Comparison of ENCODE assay signal across 10 mouse cellular contexts in the genomic region with DNA sequence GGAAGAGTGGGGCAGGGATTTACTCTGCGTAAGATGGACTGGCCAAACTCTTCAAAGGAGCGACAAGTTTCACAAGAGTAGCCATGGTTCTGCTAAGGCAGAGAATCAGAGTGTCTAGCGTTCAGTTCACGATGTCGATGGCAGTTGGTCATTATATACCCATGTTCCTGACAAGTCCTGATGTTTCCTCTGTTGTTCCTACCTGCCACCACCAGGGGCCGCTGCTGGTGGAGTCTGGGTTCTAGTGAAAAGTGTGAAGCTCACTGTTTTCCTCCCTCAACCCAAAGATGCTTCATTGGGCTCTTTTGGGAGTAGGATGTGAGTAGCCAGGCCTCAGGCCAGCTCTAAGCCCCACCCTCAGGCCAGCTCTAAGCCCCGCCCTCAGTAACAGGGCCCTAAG. TPM values are rescaled to one million over a fixed set of nuclear protein-coding genes. Genes with fewer than 3 reads are reported as not detected.
DNase-seq lines count a peak whose midpoint lies in the region; ATAC-seq and TF ChIP-seq lines count a peak whose summit lies in the region.
"Had no signal": no experiment of that assay in that cellular context is flagged by ENCODE, and none has a peak within 500 bp of the region (broad histone marks: within the 10 kb centered on the region; RNA-seq: fewer than 3 reads in every experiment).

No protein-coding gene starts in this region.

- no peak for DNase-seq in kidney, adult 2 months
- DNase-seq in G1E (ENCODE audit: low spot score) = peak; percentile 8
- DNase-seq in embryo, embryonic 11.5 days (ENCODE audit: low read depth, low spot score) = peak; percentile 9
- peak; percentile 21 to 73 for DNase-seq in spleen, postnatal 4 days (ENCODE audit: low spot score in 2 of 2)
- no peak for DNase-seq in heart, postnatal 25 days (ENCODE audit: low spot score)
- DNase-seq in kidney, postnatal 14 days = no peak
- no peak for DNase-seq in frontal cortex, postnatal 36 days (ENCODE audit: low spot score in 2 of 2)

- TF ChIP-seq CTCF in kidney, adult 2 months (conservative IDR thresholded peaks at IDR 0.05; ENCODE audit: insufficient read depth, insufficient read length, low read depth, low read length) = peak; percentile 21; the same call in 1 of the 2 replicates
- TF ChIP-seq CTCF in G1E (IDR thresholded peaks at IDR 0.05; ENCODE audit: low read depth, low read length) = peak; percentile 66

- no peak for TF ChIP-seq POLR2A in kidney, adult 2 months (IDR thresholded peaks at IDR 0.05; ENCODE audit: low read depth, low read length)

- no peaks in the 10 kb centered on the region for H3K36me3 ChIP-seq in kidney, adult 2 months (ENCODE audit: control insufficient read depth, insufficient read depth, low read length)
- H3K36me3 ChIP-seq in kidney, embryonic 14.5 days (ENCODE audit: control insufficient read depth, insufficient read depth, low read length) = no peaks in the 10 kb centered on the region
- H3K36me3 ChIP-seq in G1E (replicated peaks) = no peaks in the 10 kb centered on the region
- H3K36me3 ChIP-seq: liver, embryonic 15.5 days had no signal

- WGBS in kidney, adult 2 months = 70% methylated on average over 7 of the region's 7 CpGs
- WGBS in kidney, embryonic 14.5 days = 68% methylated on average over 7 of the region's 7 CpGs

- intact Hi-C loops in heart, postnatal 25 days (cut with DNase I) = no loop called here

- H3K9me3 ChIP-seq in kidney, embryonic 14.5 days (ENCODE audit: control insufficient read depth, low read length) = no peaks in the 10 kb centered on the region
- no peaks in the 10 kb centered on the region for H3K9me3 ChIP-seq in G1E (replicated peaks)
- H3K9me3 ChIP-seq: liver, embryonic 15.5 days had no signal

- no peaks in the 10 kb centered on the region for H3K4me1 ChIP-seq in kidney, adult 2 months (ENCODE audit: control insufficient read depth, insufficient read depth, low read length)
- H3K4me1 ChIP-seq in kidney, embryonic 14.5 days (ENCODE audit: control insufficient read depth, insufficient read depth, low read length) = no peaks in the 10 kb centered on the region
- no peaks in the 10 kb centered on the region for H3K4me1 ChIP-seq in G1E (ENCODE audit: insufficient read depth, low read depth, low read length)
- H3K4me1 ChIP-seq: liver, embryonic 15.5 days had no signal

- no peak overlapping the region for H3K4me3 ChIP-seq in kidney, adult 2 months (ENCODE audit: insufficient read depth, low read depth, low read length)
- no peak overlapping the region for H3K4me3 ChIP-seq in kidney, embryonic 14.5 days (ENCODE audit: low read length)
- no peak overlapping the region for H3K4me3 ChIP-seq in G1E (ENCODE audit: low read depth, low read length)
- H3K4me3 ChIP-seq: liver, embryonic 15.5 days had no signal

- H3K27me3 ChIP-seq in kidney, adult 2 months (replicated peaks; ENCODE audit: control insufficient read depth, insufficient read depth, low read length) = no peaks in the 10 kb centered on the region
- H3K27me3 ChIP-seq in kidney, embryonic 14.5 days (ENCODE audit: control insufficient read depth, insufficient read depth, low read length) = no peaks in the 10 kb centered on the region
- no peaks in the 10 kb centered on the region; the same call in 1 of the 2 replicates for H3K27me3 ChIP-seq in G1E (ENCODE audit: insufficient read depth, low read length)
- H3K27me3 ChIP-seq: liver, embryonic 15.5 days had no signal

- H3K27ac ChIP-seq in kidney, adult 2 months (ENCODE audit: insufficient read depth, low read depth, low read length) = no peak overlapping the region
- H3K27ac ChIP-seq in kidney, embryonic 14.5 days (ENCODE audit: low read depth, low read length) = no peak overlapping the region
- H3K27ac ChIP-seq: liver, embryonic 15.5 days had no signal

- H3K4me2 ChIP-seq in kidney, embryonic 14.5 days (replicated peaks; ENCODE audit: low read depth, low read length) = no peak overlapping the region
- H3K4me2 ChIP-seq: liver, embryonic 15.5 days had no signal

- no peak overlapping the region for H3K9ac ChIP-seq in kidney, embryonic 14.5 days (ENCODE audit: low read depth, low read length)
- H3K9ac ChIP-seq: liver, embryonic 15.5 days had no signal

- no peak for ATAC-seq in kidney, embryonic 14.5 days (ENCODE audit: low FRiP score, low TSS enrichment)
- no peak for ATAC-seq in G1E (ENCODE audit: extremely low read depth, insufficient number of reproducible peaks, low FRiP score, poor library complexity, severe bottlenecking)

RNA-seq across cellular contexts. Expression of a gene that starts 33.3 kb away (rescaled TPM):
- polyA plus RNA-seq in kidney, adult 2 months (2012; rRNA removed) = 22.6 and 26.0 TPM in 2 replicates
- 23.0 and 56.8 TPM in 2 replicates for polyA plus RNA-seq in kidney, embryonic 14.5 days (2014; fragmentation: Nextera tagmentation; extraction: Ambion mirVana)
- total RNA-seq in G1E (2014; fragmentation: Nextera tagmentation) (0.39 TPM in 1 of 2 replicates, not detected in the other), G1E (2017) (0.60 and 0.64 TPM in 2 replicates)
- polyA plus RNA-seq in G1E (2012) = not detected in 2 replicates
- 10 to 100 TPM; 31.8 to 32.3 TPM for total RNA-seq in heart, postnatal 25 days (2021)

RNA-seq across cellular contexts. Expression of a gene that starts 43.4 kb away (rescaled TPM):
- not detected in 2 replicates for polyA plus RNA-seq in kidney, adult 2 months (2012; rRNA removed)
- polyA plus RNA-seq in kidney, embryonic 14.5 days (2014; fragmentation: Nextera tagmentation; extraction: Ambion mirVana) = not detected in 2 replicates
- total RNA-seq in G1E (2014; fragmentation: Nextera tagmentation) (not detected in 2 replicates), G1E (2017) (not detected in 2 replicates)
- not detected in 2 replicates for polyA plus RNA-seq in G1E (2012)
- total RNA-seq in heart, postnatal 25 days (2021) = not detected
- polyA plus RNA-seq: liver, embryonic 15.5 days; stomach, embryonic 16.5 days had no signal

Comparison
In these comparisons a context has a peak if more than half of its experiments do, and no peak if none do; other contexts are left out.
1. DNase-seq: peak in G1E (single experiment), embryo, embryonic 11.5 days (single experiment) and spleen, postnatal 4 days (2 of 2); none in kidney, adult 2 months (single experiment), heart, postnatal 25 days (single experiment), kidney, postnatal 14 days (single experiment) and frontal cortex, postnatal 36 days (0 of 2).
2. RNA of a gene that starts 33.3 kb away (polyA plus RNA-seq): 23.0 to 56.8 TPM in kidney, embryonic 14.5 days and 22.6 to 26.0 TPM in kidney, adult 2 months; not detected in G1E; every median in the first group is over 10 times any median in the second.